Mouse (Mus musculus) fat pad, adult 2 months (tissue): ENCODE data around the gene Ormdl3.
"Not testable (repeated sequence)": the region's sequence is repeated elsewhere in the genome, so short reads cannot be mapped to it uniquely, and the experiment has no call there.

ENCODE experiments used
- DNase-seq: peaks from one replicate; pipeline ENCODE4 v3.0.0-alpha.2; 2011; ENCODE audit warnings: low read depth, low spot score; ENCODE audit errors: extremely low read depth

The Ormdl3 gene

DNA sequence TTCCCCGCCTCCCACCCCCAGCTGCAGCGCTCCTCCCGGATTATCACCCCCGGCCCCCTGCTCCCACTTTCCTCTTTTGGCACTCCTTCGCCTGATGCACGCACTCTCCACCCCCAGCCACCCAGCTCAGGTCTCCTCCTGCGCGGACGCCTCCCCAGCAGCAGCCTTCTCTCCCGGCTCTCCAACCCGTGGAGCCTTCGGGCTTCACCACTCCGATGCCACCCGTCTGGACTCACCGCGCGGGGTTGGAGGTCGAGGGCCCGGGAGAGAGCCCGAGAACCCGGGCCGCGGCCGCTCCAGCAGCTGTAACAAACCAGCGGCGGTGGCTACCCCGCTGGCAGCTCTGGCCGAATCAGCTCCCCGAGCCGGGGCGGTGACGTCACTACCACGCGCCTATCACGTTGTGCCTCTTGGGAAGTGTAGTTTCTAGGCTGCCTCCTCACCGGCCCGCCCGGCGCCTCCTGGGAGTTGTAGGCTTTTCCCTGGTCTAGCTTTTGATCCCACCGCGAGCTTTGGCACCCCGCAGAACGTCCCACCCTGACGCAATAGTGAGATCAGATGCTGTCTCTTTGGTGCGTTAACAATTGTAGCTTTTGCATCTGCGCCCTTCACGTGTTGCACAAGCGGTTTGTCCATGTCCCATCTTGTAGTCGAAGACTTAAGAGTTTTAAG is at the start of gene Ormdl3:
Gene Ormdl3, minus strand, starts transcription at position 477 of the 672 bp plus-strand sequence.
- DNase-seq = no peak

DNA sequence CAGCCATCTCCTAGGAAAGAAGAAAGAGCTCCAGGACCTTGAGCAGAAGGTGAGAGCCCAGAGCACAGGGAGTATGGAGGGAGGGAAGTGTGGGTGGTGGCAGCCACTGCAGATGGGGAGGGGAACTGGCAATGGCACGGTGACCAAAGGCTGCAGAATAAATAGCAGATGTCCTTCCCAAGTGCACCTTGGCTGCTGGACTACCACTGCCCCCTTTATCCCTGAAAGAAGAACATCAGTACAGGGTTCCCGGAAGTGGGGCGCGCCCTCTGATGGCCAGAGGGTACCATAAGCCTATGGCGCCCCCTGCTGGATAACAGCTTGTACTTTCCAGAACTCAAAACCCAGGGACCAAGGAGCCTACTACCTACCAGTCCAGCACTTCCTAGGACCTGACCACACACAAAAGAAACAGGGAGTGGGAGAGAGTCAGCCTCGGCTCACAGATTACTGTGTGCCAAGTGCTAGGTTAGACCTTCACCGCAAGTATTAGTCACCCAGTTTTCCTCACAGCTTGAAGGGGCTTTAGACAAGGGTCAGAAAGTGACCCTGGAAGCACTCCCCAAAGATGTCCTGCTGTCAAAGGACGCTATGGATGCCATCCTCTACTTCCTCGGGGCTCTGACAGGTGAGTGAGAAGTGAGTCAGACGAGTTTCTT is 48.3 kb upstream of the Ormdl3 start:
- not testable (repeated sequence) for DNase-seq

- DNase-seq = peak; percentile 68
Measured at GRCm38 (mm10) chr11:98630646-98631045, 43.5 kb upstream of the Ormdl3 start.

DNA sequence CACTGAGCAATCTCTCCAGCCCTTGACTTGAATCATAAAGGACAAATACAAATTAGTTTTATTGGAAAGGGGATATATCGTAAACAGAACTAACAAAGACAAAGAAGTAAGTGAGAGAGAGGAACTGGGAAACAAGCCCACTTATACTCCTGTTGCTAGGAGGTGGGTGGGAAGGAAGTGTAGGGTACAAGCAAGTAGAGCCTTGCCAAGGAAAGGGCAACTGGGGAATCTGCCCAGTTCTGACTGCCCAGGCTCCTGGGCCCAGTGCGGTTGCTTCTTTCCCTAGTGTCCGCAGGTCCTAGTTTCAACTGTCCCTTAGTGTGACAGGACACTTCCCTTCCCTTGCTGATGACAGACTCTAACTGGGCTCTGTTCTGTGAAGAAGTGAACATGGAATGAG is 41.5 kb upstream of the Ormdl3 start:
- DNase-seq = no peak

DNA sequence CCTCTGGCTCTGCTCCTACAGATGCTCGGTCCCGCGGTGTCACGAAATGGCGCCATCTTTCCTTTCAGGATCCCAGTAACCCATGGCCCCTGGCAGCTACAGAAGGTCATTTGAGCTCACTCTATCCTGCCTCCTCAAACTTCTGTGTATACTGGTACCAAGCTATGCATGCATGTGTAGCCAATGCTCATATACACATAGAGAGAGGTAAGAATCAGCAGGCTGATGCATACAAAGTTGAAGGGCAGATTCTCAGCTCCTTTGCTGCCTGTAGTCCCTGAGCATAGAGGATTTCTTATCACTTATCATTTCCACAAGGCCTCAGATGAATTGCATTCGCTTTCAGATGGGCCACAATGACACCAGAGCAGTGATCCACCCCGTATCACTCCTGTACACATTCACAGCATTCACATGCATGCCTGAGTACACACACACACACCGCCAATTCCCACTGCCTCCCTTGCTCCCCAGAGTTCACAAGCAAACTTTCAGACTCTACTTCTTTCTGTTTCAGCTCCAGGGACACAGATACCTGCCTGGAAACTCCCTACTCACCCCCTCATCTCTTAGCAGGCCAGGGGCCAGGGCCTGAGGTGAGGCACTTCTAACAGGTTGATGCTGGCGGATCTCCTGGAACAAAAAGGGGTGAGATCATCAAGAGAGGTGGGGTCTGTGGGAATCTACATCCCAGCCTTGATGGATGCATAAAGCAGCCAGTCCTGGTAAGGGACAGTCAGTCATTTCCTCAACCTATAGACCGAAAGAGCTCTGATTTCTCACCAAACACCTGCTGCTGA is 38.6 kb upstream of the Ormdl3 start, which contains the start of the genes Gm12355 and Gsdma3:
Gene Gm12355, minus strand, starts transcription at position 51 of the 800 bp plus-strand sequence.
Gene Gsdma3, plus strand, starts transcription at position 750 of the 800 bp plus-strand sequence.
- DNase-seq = no peak

GRCm38 (mm10) chr11:98624381-98624780 is 37.2 kb upstream of the Ormdl3 start:
- DNase-seq = not testable (repeated sequence)

- not testable (repeated sequence) for DNase-seq
Measured at GRCm38 (mm10) chr11:98623981-98624380, 36.8 kb upstream of the Ormdl3 start.

- DNase-seq = no peak
Measured at GRCm38 (mm10) chr11:98620791-98621190, 33.6 kb upstream of the Ormdl3 start.

DNA sequence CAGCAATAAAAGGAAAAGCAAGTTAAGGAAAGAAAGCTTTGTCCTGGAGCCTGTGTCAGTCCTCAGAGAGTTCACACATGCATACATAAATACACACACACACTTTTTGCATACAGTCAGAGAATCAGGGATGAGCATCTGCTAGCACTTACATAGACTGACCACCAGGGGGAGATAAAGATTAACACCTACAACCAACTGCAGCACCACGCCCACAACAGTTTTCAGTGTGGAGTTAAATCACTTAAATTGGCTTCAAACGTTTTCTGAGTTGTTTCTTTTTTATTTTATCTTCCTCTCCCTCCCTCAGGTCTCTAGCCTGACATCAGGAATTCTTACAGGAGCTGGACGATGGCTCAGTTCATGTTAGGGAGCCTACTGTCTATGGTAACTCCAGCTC is 19.6 kb upstream of the Ormdl3 start:
- DNase-seq = no peak

- DNase-seq = not testable (repeated sequence)
Measured at GRCm38 (mm10) chr11:98604911-98605310, 17.7 kb upstream of the Ormdl3 start.

DNA sequence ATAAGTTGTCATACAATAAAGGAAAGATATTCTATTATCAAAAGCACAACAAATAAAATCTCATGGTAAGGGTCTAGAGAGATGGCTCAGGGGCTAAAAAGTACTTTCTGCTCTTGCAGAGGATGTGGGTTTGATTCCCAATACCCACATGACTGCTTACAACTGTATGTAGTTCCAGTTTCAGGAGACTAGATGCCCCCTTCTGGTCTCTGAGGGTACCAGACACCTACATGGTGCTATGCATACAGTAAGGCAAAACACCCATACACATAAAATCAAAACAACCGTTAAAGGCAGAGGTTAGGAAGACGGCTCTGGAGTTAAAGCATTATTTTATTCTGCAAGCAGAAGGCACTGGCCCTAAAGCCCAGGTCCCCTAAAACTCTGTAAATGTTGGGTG is 16.8 kb upstream of the Ormdl3 start:
- no peak for DNase-seq

GRCm38 (mm10) chr11:98602090-98602690 is 15.0 kb upstream of the Ormdl3 start:
- DNase-seq = no peak

GRCm38 (mm10) chr11:98599291-98599690 is 12.1 kb upstream of the Ormdl3 start:
- DNase-seq = no peak

DNA sequence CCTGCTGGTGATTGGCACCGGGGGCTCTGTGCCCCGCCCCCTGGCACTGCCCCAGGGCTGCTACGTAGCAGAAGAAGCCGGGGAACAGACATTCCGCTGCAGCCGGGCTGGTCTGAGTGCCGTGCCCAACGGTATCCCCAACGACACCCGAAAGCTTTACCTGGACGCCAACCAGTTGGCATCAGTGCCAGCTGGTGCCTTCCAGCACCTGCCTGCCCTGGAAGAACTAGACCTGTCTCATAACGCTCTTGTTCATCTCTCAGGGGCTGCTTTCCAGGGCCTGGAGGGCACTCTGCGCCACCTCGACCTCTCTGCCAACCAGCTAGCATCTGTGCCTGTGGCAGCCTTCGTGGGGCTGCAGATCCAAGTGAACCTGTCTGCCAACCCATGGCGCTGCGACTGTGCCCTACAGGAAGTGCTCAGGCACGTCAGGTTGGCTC is 11.7 kb upstream of the Ormdl3 start:
- DNase-seq = no peak

- DNase-seq = no peak
Measured at GRCm38 (mm10) chr11:98597991-98598390, 10.8 kb upstream of the Ormdl3 start, which contains the start of gene Lrrc3c. Gene Lrrc3c (plus strand): TSS chr11:98598291.

- no peak for DNase-seq
Measured at GRCm38 (mm10) chr11:98597363-98597762, 10.2 kb upstream of the Ormdl3 start.

DNA sequence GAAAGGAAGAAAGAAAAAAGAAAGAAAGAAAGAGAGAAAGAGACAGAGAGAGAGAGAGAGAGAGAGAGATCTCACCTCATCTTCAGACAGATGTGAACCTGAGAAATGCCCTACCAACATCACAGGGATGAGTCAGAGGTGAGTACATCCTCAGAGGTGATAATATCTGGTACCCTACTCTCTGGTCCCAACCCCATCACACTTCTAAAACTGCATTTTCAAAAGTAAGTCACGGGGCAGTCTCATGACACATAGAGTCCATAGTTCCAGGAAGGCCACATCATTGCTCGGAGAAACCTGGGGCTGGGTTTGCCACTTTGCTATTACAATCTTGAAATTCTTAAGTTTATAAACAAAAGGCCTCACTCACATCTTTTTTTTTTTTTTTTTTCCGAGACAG is 8.8 kb upstream of the Ormdl3 start:
- no peak for DNase-seq

GRCm38 (mm10) chr11:98595473-98595872 is 8.3 kb upstream of the Ormdl3 start:
- no peak for DNase-seq

- no peak for DNase-seq
Measured at GRCm38 (mm10) chr11:98595021-98595420, 7.9 kb upstream of the Ormdl3 start.

- no peak for DNase-seq
Measured at GRCm38 (mm10) chr11:98590548-98591445, 3.6 kb upstream of the Ormdl3 start.
